Mouse (Mus musculus): ENCODE results near the gene Srek1.

Srek1 gene

DNA sequence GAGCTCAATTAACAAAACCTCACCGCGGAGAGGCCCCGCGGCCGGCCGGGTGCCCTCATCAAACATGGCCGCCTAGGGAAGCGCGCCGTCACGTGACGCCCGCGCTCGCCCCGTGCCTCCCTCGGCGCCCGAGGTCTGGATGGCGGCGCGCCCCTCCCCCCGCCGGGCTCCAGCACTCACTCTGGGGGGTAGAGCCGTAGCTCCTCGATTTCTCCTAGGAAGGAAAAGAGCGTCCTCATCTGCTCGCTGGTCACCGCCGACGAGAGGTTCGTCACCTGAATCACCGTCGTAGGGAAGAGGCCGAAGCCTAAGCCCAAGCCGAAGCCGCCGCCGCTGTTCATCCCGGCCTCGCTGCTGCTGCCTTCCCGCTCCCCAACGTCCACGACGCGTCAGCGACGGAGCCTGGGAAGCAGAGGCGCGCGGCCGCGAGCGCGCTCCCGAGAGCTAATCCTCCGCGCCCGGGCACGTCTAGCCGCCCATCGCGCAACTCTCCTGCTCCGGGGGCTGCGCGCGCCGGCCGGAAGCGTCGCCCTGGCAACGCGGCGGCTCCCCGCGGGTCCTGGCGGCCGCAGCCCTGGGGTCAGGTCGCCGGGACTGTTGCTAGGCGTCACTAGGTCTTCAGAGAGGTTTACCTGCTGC lies at the start of gene Srek1:
Gene Srek1, minus strand, starts transcription at position 490 of the 639 bp plus-strand sequence.
- DNase-seq: peak; percentile 98

DNA sequence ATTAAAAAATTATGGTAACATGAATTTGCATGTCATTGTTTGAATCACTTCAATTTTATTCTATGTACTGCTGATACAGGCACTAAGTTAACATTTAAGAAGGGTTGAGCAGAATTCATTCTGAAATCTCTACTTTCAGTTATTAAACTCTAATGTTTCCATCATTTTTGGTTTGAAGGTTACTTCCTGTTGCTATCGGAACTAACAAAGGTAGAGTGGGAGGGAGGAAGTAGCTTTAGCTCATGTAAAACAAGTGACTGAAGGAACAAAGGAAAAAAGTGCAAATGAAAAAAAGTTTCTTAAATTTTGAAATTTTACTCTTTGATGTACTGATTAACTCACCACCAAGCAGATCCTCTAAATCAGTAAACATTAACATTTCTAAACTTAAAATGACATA lies 47.9 kb upstream of the Srek1 start:
- DNase-seq: no peak

DNA sequence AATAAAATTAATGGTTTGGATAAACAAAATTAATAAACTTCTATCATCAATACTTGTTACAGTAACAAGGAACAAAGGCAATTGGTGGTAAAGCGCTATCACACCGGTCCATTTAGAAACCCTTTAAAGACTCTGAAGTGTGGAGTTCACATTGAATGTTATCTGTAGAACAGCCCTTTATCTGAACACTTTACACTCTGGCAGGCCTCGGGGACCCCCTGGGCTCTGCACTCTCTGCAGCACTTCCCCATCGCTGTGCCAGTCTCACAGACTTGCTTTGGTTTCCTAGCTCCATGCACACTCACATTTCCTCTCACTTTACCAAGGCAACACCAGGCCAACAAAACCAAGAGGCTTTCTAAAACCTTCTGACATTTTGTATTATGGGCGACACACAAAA lies 45.0 kb upstream of the Srek1 start:
- DNase-seq: no peak

DNA sequence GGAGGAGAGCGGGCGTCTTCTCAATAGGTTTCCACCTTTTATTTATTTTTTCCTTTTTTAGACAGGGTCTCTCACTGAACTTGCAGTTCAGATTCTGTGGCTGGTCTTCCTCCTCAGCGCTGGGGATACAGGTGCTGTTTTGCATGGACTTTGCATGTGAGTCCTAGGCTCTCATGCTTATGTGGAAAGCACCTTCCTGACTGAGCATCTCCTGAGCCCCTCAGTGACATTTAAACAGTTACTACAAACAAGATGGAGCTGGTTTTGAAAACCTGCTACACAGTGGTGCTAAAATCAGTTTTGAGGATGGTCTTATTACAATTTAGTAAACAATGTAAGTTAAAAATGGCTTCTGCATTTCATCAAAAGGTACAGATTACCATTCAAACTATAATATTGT lies 43.5 kb upstream of the Srek1 start:
- DNase-seq: no peak

DNA sequence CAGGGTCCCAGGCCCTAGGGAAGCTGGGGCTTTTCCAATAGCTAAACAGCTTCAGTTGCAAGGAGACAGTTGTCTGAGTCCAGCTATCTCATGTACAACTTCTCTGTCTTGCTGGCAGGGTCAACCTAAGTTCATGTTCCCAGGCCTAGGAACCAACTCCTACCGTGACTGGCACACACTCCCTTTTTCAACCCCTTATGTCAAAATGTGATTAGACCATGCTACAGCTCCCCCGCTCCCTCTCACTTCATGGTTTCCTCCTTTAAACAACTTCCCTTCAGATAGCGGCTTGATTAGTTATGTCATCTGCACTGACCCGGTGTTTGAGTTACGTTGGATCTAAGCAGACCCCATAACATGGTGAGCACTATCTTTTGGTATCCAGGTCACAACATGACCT lies 33.1 kb upstream of the Srek1 start:
- peak; percentile 9 for DNase-seq

DNA sequence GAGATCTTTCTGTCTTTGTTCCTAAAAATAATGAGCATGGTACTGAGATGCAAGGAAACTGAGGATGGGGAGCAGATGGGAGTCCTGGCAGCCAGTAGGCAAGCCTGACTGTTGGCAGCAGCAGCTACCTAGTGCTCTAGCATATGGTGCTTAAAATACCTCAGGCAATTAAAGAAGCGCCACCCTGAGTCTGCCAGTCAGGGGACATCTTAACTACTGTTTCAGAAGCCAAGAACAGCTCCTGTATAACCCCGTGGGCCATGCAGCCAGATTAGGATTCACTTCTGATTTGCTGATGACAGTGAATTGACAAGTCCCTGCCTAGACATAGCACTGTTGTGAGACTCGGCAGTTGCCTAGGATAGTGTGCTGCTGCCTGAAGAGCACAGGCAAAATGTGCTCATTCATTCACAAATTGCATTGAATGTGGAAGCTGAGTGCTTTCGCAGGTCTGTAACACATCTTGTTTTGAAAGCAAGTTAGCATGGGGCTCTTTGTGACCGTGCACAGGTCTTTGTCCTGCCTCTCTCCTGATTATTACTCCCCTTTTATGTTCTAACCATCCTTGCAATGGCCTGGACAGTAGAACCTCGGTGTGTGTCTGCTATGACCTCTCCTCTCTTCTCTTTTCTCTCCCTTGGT lies 31.9 kb upstream of the Srek1 start:
- DNase-seq: peak; percentile 14

DNA sequence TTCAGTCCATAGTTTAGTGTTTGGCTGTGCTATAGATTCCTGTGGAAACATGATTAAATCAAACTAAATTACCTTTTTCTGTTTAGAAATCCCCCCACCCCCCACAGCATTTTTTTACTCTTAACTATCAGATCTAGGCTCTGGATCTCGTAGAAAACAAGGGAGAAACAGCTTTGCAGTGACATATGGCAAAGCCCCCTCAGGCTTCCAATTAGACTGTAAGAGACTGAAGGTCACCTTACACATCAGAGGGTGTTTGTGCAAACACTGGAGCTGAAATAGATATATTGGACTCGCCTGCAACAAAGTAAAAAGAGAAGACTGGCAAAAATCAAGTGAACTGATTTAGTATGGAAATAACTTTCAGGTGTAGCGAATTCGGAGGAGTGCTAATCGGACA lies 29.3 kb upstream of the Srek1 start:
- no peak for DNase-seq

DNA sequence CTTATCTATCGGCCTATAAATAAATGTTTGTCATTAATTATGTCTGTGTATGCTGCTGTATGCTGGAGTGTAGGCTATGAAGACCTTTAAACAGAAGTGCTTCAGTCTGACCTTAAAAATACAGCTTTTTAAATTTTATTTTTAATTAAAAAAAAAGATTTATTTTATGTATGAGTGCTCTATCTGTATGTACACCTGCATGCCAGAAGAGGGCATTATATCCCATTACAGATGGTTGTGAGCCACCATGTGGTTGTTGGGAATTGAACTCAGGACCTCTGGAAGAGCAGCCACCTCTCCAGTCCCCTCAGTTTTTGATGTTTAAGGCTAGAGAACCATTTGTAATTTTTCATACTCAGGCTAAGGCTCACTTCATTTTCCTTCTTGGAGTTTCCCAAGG lies 26.6 kb upstream of the Srek1 start:
- DNase-seq: no peak

DNA sequence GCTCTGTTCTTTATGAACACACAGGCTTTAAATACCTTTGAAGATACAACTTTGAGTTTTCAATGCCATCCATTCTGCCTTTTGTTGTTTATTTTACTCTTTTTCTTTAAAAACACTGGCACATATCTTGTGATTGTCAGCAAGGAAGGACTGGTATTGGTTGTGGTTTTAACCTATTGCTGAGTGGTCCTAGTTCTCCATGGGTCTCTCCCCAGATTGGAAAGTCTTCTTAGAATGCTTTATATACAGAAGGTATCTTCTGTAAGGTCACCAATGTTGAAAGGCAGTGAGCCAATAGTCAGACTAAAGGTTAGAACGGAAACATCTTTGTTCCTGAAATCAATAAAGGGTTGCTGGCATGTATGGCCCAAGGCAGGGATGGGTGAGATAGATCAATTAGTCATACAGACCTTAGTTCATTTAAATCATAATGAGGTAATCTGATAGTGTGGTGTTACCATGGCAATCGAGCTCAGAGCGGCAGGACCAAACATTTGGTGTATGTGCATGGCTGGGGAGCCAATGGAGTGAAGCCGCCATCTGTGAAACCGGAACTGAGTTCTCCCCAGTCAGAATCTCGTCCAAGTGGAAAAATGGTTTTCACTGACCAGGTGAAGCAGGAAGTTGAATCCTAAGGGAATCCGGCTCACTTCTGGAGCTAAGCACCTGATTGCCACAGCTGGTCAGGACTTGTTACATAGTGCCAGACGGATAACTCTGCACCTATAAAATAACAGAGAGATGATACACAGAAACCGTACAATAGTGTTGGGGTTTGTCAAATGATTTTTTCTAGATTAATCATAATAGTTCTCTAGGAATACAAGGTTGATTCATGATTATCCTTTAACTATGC lies 20.5 kb upstream of the Srek1 start:
- DNase-seq: no peak

DNA sequence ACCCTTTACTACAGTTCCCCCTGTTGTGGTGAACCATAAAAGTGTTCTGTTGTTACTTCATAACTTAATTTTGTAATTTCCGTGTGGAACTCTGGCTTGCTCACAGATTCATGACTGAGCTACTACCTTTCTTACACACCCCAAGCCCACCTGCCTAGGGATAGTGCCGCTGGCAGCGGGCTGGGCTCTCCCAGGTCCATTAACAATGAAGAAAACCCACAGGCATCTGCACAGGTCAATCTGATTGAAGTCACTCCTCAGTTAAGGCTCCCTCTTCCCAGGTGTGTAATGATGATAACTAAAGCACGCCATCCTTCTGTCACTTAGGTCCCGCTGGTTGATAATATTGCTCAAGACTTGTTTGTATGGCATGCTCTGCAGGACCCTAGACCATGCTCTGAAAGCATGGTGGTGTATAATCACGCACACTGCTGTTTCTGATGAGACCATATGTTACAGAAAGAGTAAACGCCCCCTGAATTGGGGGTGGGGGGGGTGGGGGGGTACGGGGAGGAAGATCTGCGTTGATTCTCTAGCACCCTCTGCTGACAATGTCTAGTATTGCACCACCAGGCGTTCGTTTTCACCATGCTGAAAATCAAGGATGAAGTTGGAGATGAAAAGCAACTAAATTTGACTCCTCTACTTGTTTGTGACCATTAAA lies 5.6 kb upstream of the Srek1 start:
- DNase-seq: peak; percentile 46

DNA sequence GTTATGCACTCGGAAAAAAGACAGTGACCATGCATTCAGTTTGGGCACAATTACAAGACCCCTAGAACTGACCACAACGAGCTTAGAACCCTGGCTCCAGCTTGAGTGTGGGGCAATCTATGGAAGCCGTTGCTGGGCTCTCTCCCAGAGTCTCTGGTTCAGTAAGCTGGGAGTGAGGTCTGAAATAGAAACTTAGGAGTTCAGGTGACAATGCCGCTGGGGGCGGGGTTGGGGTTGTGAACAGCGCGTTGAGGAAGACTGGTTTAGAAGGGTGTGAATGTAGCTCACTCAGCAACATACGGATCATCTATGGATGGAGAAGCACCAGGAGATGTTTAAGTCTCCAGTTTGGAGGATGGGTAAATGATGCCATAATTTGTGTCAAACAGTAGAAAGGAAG lies 2.7 kb upstream of the Srek1 start:
- no peak for DNase-seq

DNA sequence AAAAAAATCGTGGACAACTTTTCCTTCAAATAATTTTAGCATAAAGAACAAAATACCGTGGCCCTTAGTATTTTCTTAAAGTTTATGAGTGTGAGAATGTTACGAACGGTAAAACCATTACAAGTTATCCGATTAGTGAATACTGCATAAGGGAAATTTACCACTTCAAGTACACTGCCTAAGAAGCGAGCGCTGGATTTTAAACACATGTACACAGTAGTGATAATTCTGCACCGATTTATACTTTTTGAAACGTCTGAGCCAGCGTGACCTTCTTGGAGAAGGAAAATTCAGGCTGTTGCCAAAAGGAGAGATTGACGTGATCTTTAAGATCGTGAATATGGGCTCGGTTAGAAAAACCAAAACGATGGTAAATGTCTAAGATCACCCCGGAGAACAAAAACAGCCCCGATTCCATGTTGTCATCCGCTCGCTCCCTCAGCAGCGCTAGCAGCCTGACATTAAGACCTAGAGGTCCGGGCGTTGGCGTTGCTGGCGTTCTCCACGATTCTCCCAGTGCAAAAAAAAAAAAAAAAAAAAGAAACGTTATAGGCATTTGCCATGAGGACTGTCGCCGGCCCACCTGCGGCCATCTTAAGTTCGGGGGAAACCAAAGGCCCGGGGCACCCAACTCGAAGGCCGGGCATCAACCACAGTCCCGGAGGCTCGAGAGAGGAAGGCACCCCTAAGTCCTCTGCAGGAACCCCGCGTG lies 845 bp downstream of the Srek1 start:
- no peak for DNase-seq

DNA sequence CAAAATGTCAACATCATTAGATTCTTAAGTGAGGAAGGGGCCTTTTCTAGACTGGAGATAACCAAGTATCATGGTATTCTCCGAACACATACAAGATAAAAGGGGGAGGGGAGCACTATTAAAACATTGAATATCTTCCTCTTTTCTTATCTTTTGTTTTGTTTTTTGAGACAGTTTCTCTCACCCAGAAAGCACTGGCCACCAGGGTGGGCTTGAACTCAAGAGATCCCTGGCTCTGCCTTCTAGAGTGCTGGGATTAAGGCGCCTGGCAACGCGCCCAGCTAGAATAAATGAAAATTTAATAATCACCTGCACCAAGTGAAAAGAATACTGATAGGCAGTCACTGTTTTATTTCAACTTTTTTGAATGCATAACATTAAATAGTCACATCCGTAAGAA lies 1.5 kb downstream of the Srek1 start:
- peak; percentile 39 for DNase-seq

DNA sequence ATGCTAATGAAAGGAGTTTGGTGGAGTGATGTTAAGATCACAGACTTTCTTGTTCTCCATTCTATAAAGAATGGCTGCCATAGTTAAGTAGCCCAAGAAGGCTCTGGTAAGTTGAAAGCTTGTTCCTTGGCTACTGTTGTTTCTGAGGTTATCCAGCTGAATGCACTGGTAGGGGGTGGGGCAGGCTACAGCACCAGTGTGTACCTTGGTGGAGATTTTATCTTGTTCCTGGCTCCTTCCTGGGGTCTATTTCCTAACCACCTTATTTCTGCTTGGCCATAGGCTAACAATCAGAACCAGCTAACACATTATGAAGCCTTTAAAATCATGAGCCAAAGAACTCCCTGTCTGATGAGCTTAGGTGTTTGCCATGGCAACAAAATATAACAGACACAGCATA lies 3.6 kb downstream of the Srek1 start:
- no peak for DNase-seq

DNA sequence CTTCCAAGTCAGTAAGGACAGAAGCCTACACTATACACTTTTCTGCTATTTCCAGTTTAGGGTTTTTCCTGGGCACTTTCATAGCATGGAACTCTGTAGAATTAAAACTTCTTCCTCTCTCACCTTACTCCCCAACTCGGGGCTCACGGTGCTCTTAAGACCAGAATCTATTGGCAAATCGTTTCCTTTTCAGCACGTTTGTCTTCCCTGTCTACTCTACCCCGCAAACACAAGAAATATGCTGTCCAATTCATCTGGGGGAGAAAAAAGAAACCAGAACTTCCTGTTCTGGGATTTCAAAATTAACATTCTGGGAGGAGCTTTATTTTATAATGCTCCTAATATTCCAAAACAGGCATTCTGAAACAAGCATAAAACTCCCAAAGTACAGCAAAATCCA lies 6.5 kb downstream of the Srek1 start:
- no peak for DNase-seq

DNA sequence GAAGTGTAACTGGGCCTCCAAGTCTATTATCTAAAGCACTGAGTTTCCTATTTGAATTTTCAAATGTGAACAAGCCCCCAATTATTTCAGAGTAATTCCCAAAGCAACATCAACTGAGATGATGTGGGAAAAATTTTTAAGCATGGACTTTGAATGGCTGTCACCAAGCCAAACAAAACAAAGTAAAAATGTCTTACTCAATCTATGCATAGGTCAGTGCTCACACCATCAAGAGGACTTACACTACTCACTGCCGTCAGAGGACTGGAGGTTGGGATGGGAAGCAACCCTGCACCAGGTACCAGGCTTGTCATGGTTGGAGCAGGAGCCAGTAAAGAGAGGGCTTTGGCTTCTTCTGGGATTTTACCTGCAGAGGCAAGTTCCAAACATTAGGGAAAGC lies 10.8 kb downstream of the Srek1 start:
- no peak for DNase-seq

DNA sequence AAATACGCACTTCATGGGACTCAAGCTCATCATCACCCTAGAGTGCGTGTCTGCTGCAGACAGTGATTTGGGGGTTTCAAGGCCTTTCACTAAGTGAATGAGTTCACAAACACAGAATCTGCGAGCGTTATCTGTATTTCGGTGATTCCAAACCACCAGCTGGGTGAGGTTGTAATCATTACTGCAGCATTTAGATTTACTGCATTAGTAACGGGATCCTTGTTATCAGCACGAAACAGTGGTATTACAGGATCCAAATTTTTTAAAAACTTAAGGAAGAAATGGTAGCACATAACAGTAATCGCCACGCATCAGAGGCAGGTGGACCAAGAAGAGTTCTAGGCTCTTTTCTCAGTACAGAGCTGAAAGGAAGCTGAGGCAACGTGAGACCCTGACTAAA lies 12.4 kb downstream of the Srek1 start:
- no peak for DNase-seq

DNA sequence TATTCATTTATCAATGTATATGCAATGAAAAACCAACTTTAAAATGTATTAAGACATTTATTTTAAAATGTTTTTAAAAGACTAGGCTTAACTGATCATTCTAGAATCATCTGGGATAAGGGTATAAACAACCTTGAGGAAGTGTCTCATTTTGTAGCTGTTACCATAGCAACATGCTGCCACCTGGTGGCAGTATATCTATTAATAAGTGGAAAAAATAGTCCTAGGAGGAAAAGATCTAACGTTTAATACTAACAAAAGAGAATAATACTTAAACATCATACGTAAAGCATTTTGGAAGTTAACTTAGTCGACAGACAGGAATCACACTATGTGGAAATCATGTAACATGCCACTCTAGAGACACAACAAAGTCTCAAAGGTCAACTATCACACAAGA lies 23.0 kb downstream of the Srek1 start:
- peak; percentile 69 for DNase-seq

DNA sequence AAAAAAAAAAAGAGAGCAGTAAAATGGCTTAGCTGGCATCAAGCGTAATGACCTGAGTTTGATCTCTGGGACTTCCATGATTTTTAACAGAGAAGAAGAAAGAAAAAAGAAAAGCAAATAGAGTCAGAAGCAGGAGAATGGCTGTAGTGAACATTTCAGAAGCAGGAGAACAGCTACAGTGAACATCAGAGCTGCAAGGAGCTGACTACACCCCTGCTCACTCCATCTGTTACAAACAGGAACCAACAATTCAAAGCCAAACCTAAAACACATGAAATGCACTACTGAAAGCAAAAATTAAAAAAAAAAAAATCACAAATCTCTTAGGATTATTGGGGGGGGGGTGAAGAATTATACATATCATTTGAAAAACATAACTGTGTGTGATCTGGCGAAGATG lies 28.7 kb downstream of the Srek1 start:
- no peak for DNase-seq

DNA sequence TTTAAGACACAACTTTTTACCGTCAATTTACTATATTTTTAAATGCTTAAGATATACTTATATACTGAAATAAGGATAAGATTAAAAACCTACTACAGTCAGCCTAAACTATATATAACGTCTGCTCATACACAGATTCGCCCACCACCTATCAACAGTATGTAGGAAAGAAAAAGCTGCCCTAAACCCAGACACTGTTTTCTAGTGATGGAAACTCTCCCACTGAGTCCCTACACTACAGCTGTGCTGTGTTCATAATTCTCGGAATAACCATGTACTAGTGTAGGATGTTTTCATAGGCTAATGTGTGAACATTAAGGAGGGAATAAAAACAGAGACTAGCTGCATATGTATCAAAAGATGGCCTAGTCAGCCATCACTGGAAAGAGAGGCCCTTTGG lies 29.2 kb downstream of the Srek1 start:
- no peak for DNase-seq

DNA sequence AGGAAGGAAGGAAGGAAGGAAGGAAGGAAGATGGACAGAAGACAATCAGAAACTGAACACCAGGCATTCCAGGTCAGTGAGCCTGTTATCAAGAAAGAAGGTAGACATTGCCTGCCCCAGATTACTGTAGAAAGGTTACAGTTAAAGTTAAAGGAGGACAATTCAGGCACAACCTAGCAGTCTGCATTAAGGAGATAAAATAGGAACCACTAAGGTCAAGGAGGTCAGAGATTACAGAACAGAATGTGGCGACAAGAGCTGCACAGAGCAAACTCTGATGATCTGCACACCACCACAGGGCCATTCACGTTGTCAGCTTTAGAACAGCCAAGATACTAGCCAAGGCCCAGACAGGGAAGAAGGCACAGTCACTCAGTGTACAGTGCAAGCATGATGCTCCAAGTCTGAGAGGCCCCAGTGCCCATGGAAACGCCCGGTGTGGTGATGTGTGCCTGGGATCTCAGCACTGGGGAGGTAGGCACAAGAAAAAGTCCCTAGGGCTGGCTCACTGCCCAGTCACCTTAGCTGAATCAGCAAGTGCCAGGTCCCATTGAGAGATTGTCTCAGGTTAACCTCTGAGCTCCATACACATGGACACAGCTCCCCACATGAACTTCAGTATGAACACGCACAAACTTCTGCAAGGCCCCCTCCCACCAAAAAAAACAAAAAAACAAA lies 38.9 kb downstream of the Srek1 start:
- no peak for DNase-seq

DNA sequence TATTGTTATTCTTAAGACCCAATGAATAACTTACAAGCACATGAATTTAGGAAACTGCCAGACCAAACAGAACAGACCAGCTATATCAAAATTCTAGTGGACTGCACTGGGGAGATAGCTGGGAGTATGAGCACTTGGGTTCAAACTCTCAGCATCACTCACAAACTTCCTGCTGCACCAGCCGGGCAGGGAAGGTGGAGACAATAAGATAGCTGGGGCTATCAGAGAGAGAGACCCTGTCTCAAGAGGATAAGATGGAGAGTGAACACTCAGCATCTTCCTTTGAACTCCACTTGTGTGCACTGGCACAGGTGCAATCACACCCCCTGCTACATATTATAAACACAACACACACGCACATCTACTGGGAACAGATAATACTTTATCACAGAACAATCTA lies 47.5 kb downstream of the Srek1 start:
- DNase-seq: no peak
